Mouse (Mus musculus) neural tube, embryonic 14.5 days (tissue): ENCODE data around the gene Cfap161. TPM values are rescaled to one million over a fixed set of nuclear protein-coding genes. Genes with fewer than 3 reads are reported as not detected.

Experiments
- ATAC-seq: fragments of 200-750 bp; cut with Nextera tagmentation; 2 replicates; pipeline ENCODE4 v1.8.0; 2017; ENCODE audit warnings: low read depth, mild to moderate bottlenecking, moderate TSS enrichment, moderate library complexity
- H3K27ac ChIP-seq: fragments of 300-500 bp; sonication (generic); 2 replicates; pipeline ENCODE4 v1.5.1; 2014; ENCODE audit warnings: low read depth, mild to moderate bottlenecking, control low read depth, low read length, moderate library complexity, mixed read lengths
- H3K27me3 ChIP-seq: fragments of 300-500 bp; sonication (generic); 2 replicates; pipeline ENCODE4 v1.6.1; 2014; ENCODE audit warnings: low read length; ENCODE audit not compliant: control insufficient read depth, insufficient read depth
- H3K36me3 ChIP-seq: fragments of 300-500 bp; sonication (generic); 2 replicates; pipeline ENCODE4 v1.6.1; 2014; ENCODE audit warnings: low read length, mixed read lengths; ENCODE audit not compliant: control insufficient read depth, insufficient read depth
- H3K4me1 ChIP-seq: fragments of 300-500 bp; sonication (generic); 2 replicates; pipeline ENCODE4 v1.6.1; 2014; ENCODE audit warnings: low read length; ENCODE audit not compliant: control insufficient read depth, insufficient read depth
- H3K4me2 ChIP-seq: fragments of 300-500 bp; sonication (generic); 2 replicates; pipeline ENCODE4 v1.6.1; 2014; ENCODE audit warnings: mild to moderate bottlenecking, low read depth, low read length, control low read depth
- H3K4me3 ChIP-seq: fragments of 300-500 bp; sonication (generic); 2 replicates; pipeline ENCODE4 v1.5.1; 2014; ENCODE audit warnings: low read depth, low read length, control low read depth, mixed read lengths
- H3K9ac ChIP-seq: fragments of 300-500 bp; sonication (generic); replicated peaks from 2 replicates; pipeline ENCODE4 v1.6.1; 2014; ENCODE audit warnings: low read depth, mild to moderate bottlenecking, control low read depth, low read length, mixed read lengths
- H3K9me3 ChIP-seq: fragments of 300-500 bp; sonication (generic); 2 replicates; pipeline ENCODE4 v1.6.1; 2016; ENCODE audit warnings: low read length; ENCODE audit not compliant: control insufficient read depth
- WGBS: fragments of 180-500 bp; shearing (Covaris S2); extraction: QIAGEN DNeasy Blood & Tissue Kit; methylation state at CpG from one replicate; pipeline ENCODE4 v1.1.7; 2014; 5-methylcytosine and 5-hydroxymethylcytosine counted together
- polyA plus RNA-seq: library from polyadenylated mRNA; unstranded; fragments of >200 nt; fragmentation: Nextera tagmentation; extraction: Ambion mirVana; gene quantifications from 2 replicates; pipeline ENCODE4 v1.2.1, GENCODE M21; 2014

Gene Cfap161
- polyA plus RNA-seq: 0.19 and 0.80 TPM in 2 replicates

- no peaks in the 10 kb centered on the region for H3K4me1 ChIP-seq
- ATAC-seq: peak; percentile 96
- no peak within 1 kb of the TSS for H3K9ac ChIP-seq
- WGBS: 3% methylated on average over 14 of the region's 14 CpGs
- H3K27ac ChIP-seq: no peak within 1 kb of the TSS
- H3K9me3 ChIP-seq: no peaks in the 10 kb centered on the region
- no peak within 1 kb of the TSS for H3K4me3 ChIP-seq
- no peaks in the 10 kb centered on the region for H3K27me3 ChIP-seq
- H3K36me3 ChIP-seq: no peaks in the 10 kb centered on the region
- peak within 1 kb of the TSS; percentile 31; the same call in 1 of the 2 replicates for H3K4me2 ChIP-seq
These were observed at the start of gene Cfap161 for GRCm38 (mm10) chr7:83794705-83795104. Gene Cfap161, minus strand, starts transcription at chr7:83794880.

- no peak for ATAC-seq
These were observed 48.0 kb upstream of the Cfap161 start for GRCm38 (mm10) chr7:83842486-83843259.

GRCm38 (mm10) chr7:83840076-83840475 lies 45.4 kb upstream of the Cfap161 start:
- Histone ChIP-seq H3K4me1 (no peaks in the 10 kb centered on the region), H3K36me3 (no peaks in the 10 kb centered on the region), H3K9ac (no peak overlapping the region), H3K4me3 (no peak overlapping the region), H3K27me3 (no peaks in the 10 kb centered on the region), H3K4me2 (no peak overlapping the region), H3K27ac (no peak overlapping the region), H3K9me3 (no peaks in the 10 kb centered on the region)
- ATAC-seq: no peak
- WGBS: 82% methylated on average over 2 of the region's 2 CpGs

More at GRCm38 (mm10) chr7:83842486-83843259, 48.0 kb upstream of the Cfap161 start:
- Histone ChIP-seq H3K9ac (no peak overlapping the region), H3K36me3 (no peaks in the 10 kb centered on the region), H3K9me3 (no peaks in the 10 kb centered on the region), H3K27me3 (no peaks in the 10 kb centered on the region), H3K4me1 (no peaks in the 10 kb centered on the region), H3K27ac (no peak overlapping the region), H3K4me2 (no peak overlapping the region), H3K4me3 (no peak overlapping the region)
- 59% methylated on average over 6 of the region's 6 CpGs for WGBS

GRCm38 (mm10) chr7:83838525-83839224 lies 44.0 kb upstream of the Cfap161 start:
- ATAC-seq: no peak
- no peaks in the 10 kb centered on the region for H3K9me3 ChIP-seq
- no peak overlapping the region for H3K27ac ChIP-seq
- H3K4me1 ChIP-seq: no peaks in the 10 kb centered on the region
- no peak overlapping the region for H3K9ac ChIP-seq
- WGBS: 73% methylated on average over 5 of the region's 5 CpGs
- no peaks in the 10 kb centered on the region for H3K27me3 ChIP-seq
- no peak overlapping the region for H3K4me2 ChIP-seq
- no peaks in the 10 kb centered on the region for H3K36me3 ChIP-seq
- no peak overlapping the region for H3K4me3 ChIP-seq

GRCm38 (mm10) chr7:83829355-83829754 lies 34.7 kb upstream of the Cfap161 start:
- Histone ChIP-seq H3K4me1 (no peaks in the 10 kb centered on the region), H3K36me3 (no peaks in the 10 kb centered on the region), H3K9me3 (no peaks in the 10 kb centered on the region), H3K4me2 (no peak overlapping the region), H3K9ac (no peak overlapping the region), H3K4me3 (no peak overlapping the region), H3K27me3 (no peaks in the 10 kb centered on the region), H3K27ac (no peak overlapping the region)
- 96% methylated on average over 7 of the region's 7 CpGs for WGBS
- no peak for ATAC-seq

- Histone ChIP-seq H3K36me3 (no peaks in the 10 kb centered on the region), H3K9me3 (no peaks in the 10 kb centered on the region), H3K4me3 (no peak overlapping the region), H3K9ac (no peak overlapping the region), H3K27ac (no peak overlapping the region), H3K4me1 (no peaks in the 10 kb centered on the region), H3K27me3 (no peaks in the 10 kb centered on the region), H3K4me2 (no peak overlapping the region)
- ATAC-seq: no peak
- 67% methylated on average over 10 of the region's 10 CpGs for WGBS
These were observed 32.9 kb upstream of the Cfap161 start for GRCm38 (mm10) chr7:83827402-83828076.

- Histone ChIP-seq H3K27me3 (no peaks in the 10 kb centered on the region), H3K4me2 (no peak overlapping the region), H3K36me3 (no peaks in the 10 kb centered on the region), H3K4me1 (no peaks in the 10 kb centered on the region), H3K27ac (no peak overlapping the region), H3K9me3 (no peaks in the 10 kb centered on the region), H3K4me3 (no peak overlapping the region), H3K9ac (no peak overlapping the region)
- no peak for ATAC-seq
- WGBS: 80% methylated on average over 2 of the region's 2 CpGs
These were observed 32.1 kb upstream of the Cfap161 start for GRCm38 (mm10) chr7:83826808-83827207.

GRCm38 (mm10) chr7:83821951-83822350 lies 27.3 kb upstream of the Cfap161 start:
- 93% methylated on average over 2 of the region's 2 CpGs for WGBS
- Histone ChIP-seq H3K4me3 (no peak overlapping the region), H3K4me1 (no peaks in the 10 kb centered on the region), H3K36me3 (no peaks in the 10 kb centered on the region), H3K27ac (no peak overlapping the region), H3K4me2 (no peak overlapping the region), H3K9ac (no peak overlapping the region), H3K9me3 (no peaks in the 10 kb centered on the region), H3K27me3 (no peaks in the 10 kb centered on the region)
- ATAC-seq: no peak

- 93% methylated on average over 5 of the region's 5 CpGs for WGBS
- no peaks in the 10 kb centered on the region for H3K9me3 ChIP-seq
- no peak overlapping the region for H3K4me3 ChIP-seq
- H3K36me3 ChIP-seq: no peaks in the 10 kb centered on the region
- H3K4me2 ChIP-seq: no peak overlapping the region
- H3K4me1 ChIP-seq: no peaks in the 10 kb centered on the region
- no peak for ATAC-seq
- no peak overlapping the region for H3K27ac ChIP-seq
- H3K27me3 ChIP-seq: no peaks in the 10 kb centered on the region
- H3K9ac ChIP-seq: no peak overlapping the region
These were observed 22.2 kb upstream of the Cfap161 start for GRCm38 (mm10) chr7:83816886-83817285.
